Mouse (Mus musculus): ENCODE measurements around the gene Vasp. TPM values are rescaled to one million over a fixed set of nuclear protein-coding genes. Genes with fewer than 3 reads are reported as not detected.

Gene Vasp
- total RNA-seq (2021), result 10 to 100 TPM; 32.6 to 36.1 TPM

DNA sequence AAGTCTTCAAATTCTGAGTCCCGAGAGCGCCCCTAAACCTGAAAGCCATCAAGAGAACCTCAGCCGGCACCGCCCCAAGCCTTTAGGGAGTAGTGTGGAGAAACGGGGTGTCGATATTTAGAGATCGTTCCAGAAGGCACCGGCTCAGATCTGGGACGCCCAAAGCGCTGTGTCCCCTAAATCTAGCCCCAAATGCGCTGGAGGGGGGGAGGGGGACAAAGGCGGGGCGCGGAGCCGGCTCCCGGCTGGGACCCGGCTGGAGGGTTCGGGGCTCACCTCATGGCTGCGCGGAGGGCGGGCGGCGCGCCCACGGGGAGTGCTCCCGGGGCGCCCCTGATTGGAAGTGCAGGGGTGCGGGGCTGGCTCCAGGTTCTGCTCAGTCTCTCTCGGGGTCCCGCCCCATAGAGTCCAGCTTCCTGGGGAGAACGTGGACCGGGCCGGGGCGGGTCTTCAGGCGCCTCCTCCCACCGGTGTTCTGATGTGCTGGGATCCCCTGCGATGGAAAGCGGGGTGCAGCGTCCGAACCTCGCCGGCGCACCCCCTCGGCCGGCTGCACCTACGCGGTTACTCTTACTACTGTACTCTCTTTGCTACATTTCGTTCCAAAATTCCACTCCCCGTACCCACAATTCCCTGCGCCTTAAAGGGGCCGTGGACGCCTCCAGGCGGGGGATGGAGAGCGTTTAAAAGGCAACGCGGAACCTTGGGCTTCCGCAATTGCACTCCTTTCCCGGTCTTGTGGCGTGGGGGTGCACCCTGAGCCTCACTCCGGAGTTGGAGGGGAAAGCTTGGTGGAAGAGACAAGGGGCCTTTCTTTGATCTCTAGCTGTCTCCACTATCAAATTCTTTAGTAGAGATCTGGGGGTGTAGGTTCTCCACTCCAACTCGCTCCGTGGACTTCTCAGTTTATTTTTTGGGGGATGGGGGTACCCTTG is at the start of gene Vasp:
Gene Vasp, minus strand, starts transcription at position 580 of the 935 bp plus-strand sequence.
- peak; percentile 89 to 90 for DNase-seq
- intact Hi-C loops (cut with DNase I), result no loop called here

DNA sequence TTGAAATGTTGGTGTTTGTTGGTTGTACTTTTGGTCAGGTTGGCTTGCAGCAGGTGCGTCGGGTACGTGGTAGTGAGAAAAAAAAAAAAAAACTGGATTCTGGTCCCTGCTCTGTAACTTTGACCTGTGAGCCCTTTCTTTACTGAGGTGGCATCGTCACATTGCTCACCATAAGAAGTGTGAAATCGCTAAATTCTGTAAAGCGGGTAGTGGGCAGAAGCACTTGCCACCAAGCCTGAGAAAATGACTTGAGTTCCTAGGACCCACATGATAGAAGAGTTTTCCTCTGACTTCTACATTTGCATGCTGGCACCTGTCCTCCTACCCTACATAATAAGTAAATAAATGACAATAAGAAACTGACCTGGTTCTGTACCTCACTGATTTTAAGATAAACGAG is 49.0 kb upstream of the Vasp start:
- intact Hi-C loops (cut with DNase I), result no loop called here
- no peak for DNase-seq

DNA sequence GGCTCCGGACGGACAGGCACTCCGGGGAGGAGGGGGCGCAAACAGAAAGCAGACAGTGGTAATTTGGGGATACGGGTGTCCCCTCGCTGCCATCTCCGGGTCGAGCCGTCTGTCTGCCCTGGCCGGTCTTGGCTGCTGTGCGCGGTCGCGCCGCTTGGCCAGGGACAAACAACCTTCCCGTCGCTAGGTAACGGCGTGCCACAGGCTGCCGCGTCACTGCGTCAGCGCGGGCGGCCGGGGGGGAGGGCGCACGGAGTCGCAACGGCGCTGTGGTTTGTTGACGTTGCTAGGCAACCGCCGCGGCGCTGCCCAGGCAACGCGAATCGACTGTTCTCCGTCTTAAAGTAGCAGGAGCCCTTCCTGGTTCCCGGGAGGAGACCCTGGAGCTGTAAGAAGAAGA is 48.3 kb upstream of the Vasp start:
- DNase-seq, result peak; percentile 96 to 97
- intact Hi-C loops (cut with DNase I), result no loop called here

DNA sequence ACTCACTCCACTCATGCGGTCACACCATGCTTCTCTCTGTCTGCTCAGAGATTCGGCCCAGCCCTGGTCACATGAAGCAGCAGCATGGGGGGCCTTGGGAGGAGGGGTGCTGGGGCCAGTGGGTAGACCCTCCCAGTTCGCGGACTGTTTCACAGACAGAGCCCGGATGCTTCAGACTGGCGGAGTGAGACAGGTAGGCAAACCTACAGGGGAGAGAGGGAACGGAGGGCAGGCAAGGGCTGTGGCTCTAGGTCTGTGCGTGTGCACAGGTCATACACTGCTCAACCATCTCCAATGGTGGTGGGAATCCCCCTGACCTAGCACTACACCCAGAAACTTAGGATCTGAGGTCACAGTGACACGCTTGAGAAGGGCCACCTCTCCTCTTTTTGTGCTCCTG is 47.8 kb upstream of the Vasp start:
- intact Hi-C loops (cut with DNase I), result no loop called here
- DNase-seq, result no peak

DNA sequence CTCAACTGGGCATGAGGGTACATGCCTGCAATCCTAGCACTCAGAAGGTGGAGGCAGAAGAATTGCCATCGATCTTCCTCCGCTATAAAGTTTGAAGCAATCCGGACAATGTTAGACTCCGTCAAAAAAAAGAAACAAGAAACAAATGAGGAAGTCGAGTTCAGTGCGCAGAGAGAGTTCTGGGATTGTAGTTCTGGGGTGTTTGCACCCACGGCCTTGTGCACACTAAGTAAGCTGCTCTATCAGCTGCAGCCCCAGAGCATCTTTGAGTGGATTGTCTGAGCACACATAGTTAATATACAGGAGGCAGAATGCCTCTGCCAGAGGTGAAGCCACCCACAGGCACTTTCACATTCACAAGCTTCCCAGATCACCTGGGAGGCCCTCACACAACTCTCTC is 47.1 kb upstream of the Vasp start:
- intact Hi-C loops (cut with DNase I), result no loop called here
- no peak for DNase-seq

DNA sequence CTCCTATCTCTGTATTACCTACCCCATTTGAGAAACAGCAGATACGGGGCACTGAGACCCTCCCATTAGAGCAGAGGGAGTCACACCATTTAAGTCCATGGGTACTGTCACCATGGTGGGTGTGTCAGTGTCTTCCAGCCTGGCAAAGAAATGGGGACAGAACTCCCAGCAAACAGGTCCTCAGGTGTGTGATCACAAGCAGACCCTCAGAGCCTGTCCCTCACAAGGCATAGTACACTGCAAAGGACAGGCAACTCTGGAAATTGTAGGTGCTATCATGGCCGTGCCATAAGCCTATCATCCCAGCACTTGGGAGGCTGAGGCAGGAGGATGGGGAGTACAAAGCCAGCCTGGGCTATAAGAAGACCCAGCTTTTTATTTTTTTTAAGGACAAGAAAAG is 46.6 kb upstream of the Vasp start:
- intact Hi-C loops (cut with DNase I), result no loop called here
- no peak for DNase-seq

DNA sequence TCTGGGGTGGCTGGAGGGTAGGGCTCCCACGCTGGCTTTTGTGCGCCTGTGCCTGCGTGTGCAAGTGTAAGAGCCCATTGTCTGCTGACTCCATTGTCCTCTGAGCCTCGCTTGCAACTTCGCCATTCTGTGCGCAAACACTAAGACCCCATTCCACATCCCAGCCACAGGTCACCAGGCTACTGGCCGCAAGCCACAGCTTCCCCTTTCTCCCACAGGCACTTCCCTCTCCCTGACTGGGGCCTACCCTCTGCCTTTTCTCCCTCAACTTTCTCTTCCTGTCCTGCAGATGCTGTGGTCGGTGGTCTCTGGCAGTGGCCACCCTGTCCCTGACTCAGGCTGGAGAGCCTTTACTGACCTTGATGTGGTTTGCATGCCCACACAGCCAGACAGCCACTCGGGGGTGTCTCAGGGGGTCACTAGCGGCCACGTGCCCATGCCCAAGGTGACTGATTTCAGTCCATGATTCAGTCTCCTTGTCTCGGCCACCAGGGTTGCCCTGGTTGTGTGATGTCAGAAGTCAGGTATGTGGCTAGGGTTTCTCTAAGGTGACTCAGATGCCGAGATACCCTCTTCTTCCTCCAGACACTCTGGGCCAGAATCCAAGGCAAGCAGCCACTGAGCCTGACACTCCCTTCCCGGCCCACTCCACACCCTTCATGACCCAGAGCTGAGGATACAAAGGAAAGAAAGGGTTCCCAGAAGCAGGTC is 45.0 kb upstream of the Vasp start:
- peak in 1 of 2 experiments; percentile 57 for DNase-seq
- intact Hi-C loops (cut with DNase I), result no loop called here

DNA sequence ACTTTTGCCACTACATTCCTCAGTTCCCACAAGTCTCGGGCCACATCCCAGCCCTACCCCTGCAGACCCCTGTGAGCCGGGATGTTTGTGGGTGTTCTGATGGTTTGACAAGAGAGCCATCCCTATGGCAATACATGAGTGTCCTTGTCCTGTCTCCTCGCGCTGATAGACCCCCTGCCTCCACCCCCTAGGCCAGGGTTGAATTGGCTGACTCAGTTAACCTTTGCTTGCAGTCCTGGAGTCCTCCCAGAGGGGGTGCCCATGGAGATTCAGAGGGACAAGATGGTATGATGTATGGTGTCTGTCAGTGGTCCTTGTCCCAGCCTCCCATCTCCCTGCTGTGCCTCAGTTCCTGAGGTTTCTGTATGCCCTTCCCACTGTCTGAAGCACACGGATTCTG is 42.4 kb upstream of the Vasp start:
- intact Hi-C loops (cut with DNase I), result no loop called here
- DNase-seq, result no peak

DNA sequence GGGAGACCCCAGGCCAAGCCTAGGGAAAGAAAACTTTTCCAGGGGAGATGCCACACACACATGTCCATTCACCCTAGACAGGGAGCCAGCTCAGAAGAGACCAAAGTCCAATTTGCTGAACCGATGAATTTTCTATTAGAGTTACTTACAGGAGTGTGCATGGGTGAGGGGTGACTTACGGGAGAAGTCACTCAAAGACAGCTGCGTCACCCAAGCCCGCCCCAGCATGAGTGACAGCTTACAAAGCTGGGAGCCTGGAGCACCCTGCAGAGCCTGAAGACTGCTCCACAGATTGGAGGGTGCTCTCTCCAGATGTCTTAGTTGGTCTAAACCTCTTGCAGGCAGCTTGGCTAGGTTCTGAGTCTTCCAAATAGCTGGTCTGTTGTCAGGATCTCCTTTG is 40.4 kb upstream of the Vasp start:
- intact Hi-C loops (cut with DNase I), result no loop called here
- DNase-seq, result no peak

DNA sequence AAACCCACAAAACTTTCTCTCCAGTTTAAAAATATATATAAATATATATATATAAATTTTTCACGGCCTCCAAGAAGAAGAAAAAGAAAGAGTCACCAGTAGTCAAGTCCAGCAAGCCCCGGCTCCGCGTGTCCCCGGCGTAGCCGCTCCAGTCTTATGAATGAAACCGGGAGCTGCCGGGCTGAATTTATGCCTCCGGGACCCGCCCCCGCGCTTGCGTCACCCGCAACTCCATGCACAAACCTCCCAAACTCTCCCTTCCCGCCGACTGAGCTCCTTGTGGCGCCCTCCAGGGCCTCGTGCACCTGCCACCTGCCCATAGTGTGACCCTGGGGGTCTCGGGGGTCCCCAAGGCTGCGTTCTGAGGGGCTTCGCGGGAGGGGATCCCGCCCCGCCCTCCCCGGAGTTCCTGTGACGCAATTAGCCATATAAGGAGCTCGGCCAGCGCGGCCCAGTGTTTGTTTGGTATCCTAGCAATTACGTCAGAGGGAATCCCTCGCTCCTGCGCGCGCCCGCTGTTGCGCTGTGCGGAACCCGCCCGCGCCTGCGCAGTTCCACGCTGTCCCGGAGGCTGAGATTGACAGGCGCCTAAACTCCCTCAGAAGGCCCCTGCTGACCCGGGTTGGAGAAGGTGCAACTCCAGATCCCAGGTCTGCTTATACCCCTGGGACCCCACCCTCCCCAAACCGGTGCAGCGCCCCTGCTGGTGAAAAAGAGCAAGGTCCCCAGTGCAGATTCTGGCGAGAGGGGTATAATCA is 38.4 kb upstream of the Vasp start, which contains the start of gene Fosb:
Gene Fosb, minus strand, starts transcription at position 168 of the 758 bp plus-strand sequence.
- intact Hi-C loops (cut with DNase I), result loop anchor here (1.0 kb wide), 1 partner anchor 22 kb away; no protein-coding TSS in a partner anchor
- DNase-seq, result peak; percentile 95

DNA sequence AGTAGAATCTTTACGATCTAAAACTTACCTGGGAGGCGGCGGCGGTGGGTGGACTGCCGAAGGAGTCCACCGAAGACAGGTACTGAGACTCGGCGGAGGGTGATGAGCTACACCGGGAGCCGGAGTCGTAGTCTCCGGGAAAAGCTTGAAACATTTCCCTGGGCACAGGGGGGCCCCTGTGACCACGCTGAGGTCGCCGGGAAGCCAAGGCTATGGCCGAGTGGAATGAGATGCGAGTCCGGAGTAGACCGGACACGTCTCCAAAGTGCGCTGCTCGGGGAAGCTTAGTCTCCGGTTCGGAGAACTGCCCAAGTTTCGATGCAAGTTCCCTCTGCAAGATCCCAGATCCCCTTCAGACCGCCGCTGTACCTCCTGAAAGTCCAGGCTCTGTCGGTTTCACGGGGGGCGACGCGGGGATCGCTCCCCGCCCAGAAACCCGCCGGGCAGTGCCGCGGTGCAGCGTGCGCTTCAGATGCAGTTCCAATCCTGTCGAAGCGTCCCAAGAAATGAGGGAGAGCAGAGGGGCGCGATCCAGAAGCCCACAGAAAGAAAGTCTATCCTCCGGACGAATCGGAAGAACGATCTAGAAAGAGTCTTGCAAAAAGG is 37.8 kb upstream of the Vasp start:
- intact Hi-C loops (cut with DNase I), result loop anchor here (1.0 kb wide), 1 partner anchor 23 kb away; no protein-coding TSS in a partner anchor
- DNase-seq, result peak in 1 of 2 experiments; percentile 26

DNA sequence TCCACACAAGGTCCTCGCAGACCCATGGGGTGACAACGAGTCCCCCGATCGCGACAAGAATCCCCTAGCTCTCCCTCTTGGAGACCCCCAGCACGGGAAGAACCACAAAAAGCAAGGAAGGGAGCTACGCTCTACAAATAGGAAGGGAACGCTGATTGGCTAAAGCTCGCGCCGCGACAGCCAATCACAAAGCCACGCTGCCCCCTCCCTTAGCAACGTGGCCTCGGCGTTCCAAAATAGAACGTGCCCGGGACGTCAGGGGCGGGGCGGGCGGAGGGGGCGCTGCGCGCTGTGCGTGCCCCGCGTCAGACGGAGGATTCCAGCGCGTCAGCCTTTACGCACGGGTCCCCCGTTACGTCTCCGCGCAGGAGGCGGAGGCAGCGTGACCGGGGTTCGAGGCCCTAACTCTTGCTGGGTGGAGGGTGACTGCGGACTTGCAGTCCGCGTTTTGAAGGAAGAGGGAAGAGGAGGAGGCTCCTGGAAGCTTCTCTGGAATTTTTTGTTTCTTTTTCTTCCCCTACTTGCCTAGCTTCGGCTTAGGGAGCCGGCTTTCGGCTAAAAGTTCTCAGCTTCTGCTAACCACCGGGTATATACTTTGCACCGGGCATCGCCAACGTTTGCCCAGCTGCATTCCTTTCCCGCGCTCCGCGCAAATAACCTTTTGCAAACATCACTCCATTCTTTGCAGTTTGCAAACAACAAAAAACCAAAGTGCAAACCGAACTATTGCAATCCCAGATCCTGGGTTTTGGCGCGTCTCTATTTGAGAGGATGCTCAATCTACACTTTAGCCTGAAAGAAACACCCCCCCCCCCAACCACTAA is 37.0 kb upstream of the Vasp start:
- peak; percentile 95 to 96 for DNase-seq
- intact Hi-C loops (cut with DNase I), result loop anchor here (1.0 kb wide), 1 partner anchor 24 kb away; no protein-coding TSS in a partner anchor

DNA sequence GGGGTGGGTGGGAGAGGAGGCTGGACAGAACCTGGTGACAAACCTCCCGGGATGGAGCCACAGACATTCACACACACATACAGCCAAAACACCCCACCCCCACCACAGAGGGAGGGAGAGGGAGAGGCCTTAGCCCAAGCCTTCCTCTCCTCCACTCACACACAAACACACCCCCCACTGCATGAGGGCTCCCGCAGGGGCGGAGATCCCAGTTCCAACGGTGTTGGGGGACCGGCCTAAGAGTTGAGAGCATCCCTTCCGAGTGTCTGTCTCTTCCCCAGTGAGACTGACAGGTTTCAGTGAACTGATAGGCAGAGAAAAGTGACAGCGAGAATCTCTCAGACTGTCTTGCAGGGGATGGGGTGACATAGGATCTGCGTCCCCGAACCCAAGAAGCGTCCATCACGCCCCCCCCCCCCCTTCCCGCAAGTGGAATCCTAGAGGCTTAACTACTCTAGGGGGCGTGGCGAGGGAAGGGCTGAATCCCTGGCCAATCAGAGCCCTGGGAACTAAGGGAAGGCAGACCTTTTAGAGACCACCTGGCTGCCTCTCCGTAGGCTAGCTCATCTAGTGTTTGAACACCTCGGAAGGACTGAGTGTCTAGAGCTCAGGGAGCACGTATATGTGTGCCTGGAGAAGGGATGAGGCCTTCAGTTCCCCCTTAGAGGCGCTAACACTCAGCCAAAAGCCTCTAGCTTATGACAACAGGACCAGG is 36.3 kb upstream of the Vasp start:
- peak in 1 of 2 experiments; percentile 75 for DNase-seq
- intact Hi-C loops (cut with DNase I), result no loop called here

DNA sequence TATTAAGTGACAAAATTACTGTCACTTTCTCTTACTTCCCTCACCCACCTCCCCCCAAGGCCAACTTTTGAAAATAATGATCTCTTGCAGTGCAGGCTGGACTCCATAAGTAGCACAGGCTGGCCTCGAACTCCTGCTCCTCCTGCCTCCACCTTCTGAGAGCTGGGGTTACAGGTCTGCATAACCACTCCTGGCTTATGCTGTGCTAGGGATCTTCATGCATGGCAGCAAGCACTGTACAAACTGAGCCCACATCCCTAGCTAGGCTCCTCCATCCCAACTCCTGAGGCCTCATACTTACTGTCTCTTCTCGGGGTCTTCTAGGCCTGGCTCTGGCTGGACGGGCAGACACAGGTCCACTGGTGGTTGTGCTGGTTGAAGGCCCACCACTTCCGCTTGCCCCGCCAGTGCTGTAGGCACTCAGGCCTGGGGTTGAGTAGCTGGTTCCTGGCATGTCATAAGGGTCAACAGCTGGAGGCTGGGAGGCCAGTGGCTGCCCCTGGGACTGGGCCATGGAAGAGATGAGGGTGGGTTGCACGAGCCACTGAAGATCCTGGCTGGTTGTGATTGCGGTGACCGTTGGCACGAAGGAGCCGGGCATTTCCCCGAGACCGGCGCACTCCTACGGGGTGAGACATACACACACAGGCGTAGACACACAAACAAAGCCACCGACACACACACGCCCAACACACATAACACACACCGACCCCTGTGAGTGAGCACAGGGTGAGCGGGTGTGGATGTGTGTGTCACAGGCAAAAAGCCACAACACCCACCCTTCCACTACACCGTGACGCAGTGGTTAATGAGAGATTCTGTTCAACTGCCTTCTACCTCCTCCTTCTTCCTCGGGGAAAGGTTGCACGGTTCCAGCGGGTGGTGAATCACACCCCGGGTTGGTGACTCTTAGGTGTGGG is 35.5 kb upstream of the Vasp start:
- DNase-seq, result no peak
- intact Hi-C loops (cut with DNase I), result no loop called here

DNA sequence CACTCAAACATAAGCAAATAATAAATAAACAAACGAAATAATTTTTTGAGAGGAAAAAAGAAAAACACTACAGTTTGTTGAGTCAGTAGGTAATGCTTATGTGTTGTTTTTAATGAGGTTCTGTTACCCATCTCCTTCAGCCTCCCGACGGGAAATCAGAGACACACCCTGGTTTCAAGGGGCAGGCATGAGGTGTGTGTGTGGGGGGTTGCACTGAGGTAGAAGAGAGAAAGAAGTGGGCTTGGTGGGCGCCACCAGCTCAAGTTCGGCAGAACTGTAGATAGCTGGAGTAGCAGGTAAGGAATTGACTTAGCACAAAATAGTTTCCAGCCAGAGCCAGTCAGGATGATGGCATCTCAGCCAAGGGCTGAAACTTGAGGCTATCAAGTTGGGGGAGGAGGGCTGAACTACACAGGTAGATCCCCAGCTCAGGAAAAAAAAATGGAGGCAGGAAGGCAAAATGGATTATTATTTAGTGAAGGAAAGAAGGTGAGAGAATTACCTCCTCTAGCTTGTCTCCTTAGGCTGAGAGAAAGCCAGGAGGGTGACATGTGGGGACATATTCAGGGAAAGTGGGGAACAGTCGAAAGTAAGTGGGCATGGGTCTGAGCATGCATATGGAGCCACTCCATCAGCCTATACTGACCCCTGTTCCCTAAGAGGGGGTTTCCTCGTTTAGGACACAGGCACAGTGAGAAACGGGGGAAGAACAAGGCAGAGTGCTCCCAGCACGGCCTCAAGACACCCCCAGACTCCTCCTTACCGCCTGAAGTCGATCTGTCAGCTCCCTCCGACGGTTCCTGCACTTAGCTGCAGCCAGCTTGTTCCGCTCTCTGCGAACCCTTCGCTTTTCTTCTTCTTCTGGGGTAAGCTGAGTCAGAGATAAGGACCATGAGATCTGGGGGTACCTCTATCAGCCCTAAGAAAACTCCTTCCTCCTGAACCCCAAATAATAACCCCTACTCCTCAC is 34.5 kb upstream of the Vasp start:
- DNase-seq, result no peak
- intact Hi-C loops (cut with DNase I), result no loop called here

DNA sequence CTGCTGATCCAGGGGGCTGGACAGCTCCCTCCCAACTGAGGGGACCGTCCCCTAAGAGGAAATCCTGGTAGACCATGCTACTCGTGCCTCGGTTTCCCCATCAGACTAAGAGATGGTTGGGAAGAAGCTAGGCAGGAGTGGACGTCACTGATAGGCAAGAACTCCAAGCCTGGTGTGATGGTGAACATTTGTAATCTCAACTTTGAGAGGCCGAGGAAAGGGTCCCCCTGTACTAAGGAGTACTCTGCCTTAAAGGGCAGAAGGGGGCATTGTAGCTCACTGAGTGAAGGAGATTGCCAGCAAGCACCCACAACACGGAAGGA is 33.8 kb upstream of the Vasp start:
- no peak for DNase-seq
- intact Hi-C loops (cut with DNase I), result no loop called here

Data from heart, postnatal 36 days (tissue).